Mouse (Mus musculus) brown adipose tissue, adult 24 weeks (tissue): ENCODE results near the gene Il16. TPM values are rescaled to one million over a fixed set of nuclear protein-coding genes. Genes with fewer than 3 reads are reported as not detected.

Experiments used
- H3K27ac ChIP-seq: fragments of 200-500 bp; replicated peaks from 2 replicates; pipeline ENCODE4 v1.5.1; 2012; ENCODE audit warnings: low read depth, mild to moderate bottlenecking, low read length
- H3K4me1 ChIP-seq: fragments of 200-500 bp; 2 replicates; pipeline ENCODE4 v1.6.1; 2012; ENCODE audit warnings: low read length, mixed read lengths; ENCODE audit not compliant: control insufficient read depth, insufficient read depth, insufficient read length
- H3K4me3 ChIP-seq: fragments of 200-500 bp; 2 replicates; pipeline ENCODE4 v1.5.1; 2012; ENCODE audit warnings: low read depth, mild to moderate bottlenecking, low read length, moderate library complexity; ENCODE audit not compliant: insufficient read depth
- polyA plus RNA-seq: library from polyadenylated mRNA; stranded (reverse); fragments of >200 nt; gene quantifications from 2 replicates; pipeline ENCODE4 v1.2.4, GENCODE M21; 2012; ENCODE audit not compliant: missing spikeins, insufficient read depth, insufficient read length

Il16 gene
- polyA plus RNA-seq, 1 experiment, result 1.3 TPM

DNA sequence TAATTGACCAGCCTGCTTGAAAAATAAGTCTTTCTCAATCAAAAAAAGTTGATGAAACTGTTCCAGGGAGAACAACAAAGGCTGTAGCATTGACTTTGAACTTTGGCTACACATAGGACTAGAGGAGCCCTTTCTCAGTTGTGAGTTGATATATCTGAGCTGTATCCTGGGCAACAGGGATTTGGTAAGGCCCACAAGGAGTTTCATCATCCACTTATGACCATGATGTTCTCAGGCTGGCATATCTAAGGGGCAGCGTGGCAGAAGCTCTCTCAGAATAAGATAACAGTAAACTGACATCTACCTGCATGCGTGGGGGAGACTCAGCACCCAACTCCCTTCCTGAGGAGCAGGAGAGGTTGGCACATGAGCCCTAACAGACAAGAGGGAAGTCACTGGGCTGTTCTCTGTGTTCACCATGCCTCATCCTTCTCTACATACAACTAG is 91.9 kb downstream of the Il16 start:
- H3K4me1 ChIP-seq, result peaks cover 32% of the 10 kb centered on the region
- H3K4me3 ChIP-seq, result peak overlapping the region; percentile 68
- H3K27ac ChIP-seq, result peak overlapping the region; percentile 78; the same call in 1 of the 2 replicates

DNA sequence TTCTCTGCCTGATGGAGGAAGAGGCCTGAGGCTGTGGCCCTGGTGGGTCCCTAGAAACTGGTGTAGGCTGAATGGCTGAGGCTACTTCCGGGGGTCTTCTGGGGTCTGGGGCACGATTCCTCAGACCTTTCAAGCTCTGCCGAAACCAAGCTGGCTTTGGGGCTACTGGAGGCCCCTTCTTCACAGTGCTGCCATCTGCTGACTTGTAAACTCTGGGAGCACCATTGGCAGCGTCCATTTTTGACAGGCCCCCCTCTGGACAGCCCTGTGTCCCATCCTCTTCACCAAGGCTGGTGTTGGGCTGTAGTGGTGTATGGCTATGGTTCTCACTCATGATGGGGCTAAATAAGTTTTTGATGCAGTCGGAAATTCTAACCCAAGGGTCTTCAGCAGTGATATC is 93.0 kb downstream of the Il16 start:
- H3K27ac ChIP-seq, result no peak overlapping the region
- H3K4me3 ChIP-seq, result 0 out of 2 replicates have a peak overlapping the region, but pooled peaks have one; percentile 10
- peaks cover 28% of the 10 kb centered on the region for H3K4me1 ChIP-seq

DNA sequence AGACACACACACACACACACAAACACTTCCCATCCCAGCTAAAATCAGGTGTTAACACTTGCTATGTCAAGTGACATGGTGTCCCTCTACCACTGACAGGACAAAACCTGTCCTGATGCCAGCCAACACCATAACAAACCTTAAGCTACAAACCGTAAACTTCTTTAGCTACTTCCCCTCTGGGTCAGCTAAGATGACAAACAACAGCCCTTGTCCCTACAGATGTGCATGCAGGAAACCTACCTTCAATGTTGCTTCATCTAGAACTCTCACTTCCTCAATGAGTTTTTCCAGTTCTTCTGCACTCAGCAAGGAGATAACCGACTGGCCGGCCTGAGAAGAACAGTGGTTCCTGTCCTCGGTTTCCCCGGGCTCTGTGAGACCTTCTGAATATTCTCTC is 94.9 kb downstream of the Il16 start:
- peak overlapping the region; percentile 28; the same call in 1 of the 2 replicates for H3K4me3 ChIP-seq
- H3K27ac ChIP-seq, result no peak overlapping the region

DNA sequence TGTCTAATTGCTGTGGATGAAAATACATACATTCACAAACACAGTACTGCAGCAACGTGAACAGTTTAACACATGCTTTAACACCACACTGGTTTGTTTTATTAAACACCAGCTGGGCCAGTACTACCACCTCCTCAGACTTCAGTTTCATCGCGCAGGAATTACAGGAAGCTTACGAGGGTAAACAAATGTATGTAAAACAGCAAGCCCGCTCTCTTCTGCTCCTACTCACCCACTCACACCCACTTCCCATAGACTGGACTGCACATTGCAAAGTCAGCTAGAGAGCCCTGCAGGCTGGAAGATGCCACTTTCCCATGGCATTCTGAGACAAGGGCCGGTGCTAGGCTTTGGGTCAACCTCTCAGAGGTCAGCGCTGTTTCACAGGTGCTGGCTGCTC is 96.7 kb downstream of the Il16 start:
- no peak overlapping the region for H3K4me3 ChIP-seq
- H3K27ac ChIP-seq, result no peak overlapping the region; the same call in 1 of the 2 replicates
- H3K4me1 ChIP-seq, result peaks cover 23% of the 10 kb centered on the region

More for the DNA sequence above, 94.9 kb downstream of the Il16 start:
- peaks cover 26% of the 10 kb centered on the region for H3K4me1 ChIP-seq

DNA sequence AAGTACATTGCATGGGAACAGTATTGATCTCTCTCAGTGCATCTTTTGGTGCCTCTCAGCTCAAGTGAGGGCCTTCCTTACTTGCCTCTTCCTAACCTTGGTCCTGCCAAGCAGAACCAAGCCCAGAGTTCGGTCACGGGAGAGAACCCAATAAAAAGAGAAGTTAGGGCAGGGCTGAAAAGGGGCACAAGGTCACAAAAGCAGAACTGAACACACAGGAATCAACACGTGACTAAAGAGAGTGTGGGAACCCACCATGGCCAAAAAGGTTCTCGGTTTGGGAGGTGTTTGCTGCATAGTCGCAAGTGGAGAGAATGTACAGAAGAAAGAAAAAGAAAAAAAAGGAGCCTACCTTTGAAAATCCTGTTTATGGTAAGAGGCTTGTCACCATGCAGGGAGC is 100.0 kb downstream of the Il16 start:
- peaks cover 7% of the 10 kb centered on the region; the same call in 1 of the 2 replicates for H3K4me1 ChIP-seq
- no peak overlapping the region for H3K4me3 ChIP-seq
- peak overlapping the region; percentile 50; the same call in 1 of the 2 replicates for H3K27ac ChIP-seq

DNA sequence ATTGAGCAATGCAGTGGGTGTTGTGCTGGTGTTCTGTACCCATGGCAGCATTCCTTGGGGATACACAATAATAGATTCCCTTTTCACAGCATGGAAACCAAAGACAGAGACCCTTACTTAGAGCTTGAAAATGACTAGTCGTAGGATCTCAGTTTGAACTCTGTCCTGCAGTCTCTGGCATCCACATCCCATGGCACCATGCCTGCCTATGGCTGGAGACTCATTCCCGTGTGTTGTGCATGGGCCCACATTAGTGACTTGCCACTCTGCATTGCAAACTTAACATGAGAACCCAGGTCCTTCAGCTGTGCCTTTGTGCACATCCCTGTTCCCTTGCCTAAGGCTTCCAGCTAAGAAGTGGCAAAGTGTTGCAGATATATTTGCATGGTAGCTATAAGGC is 100.8 kb downstream of the Il16 start:
- Histone ChIP-seq H3K27ac (no peak overlapping the region), H3K4me3 (no peak overlapping the region), H3K4me1 (no peaks in the 10 kb centered on the region)

DNA sequence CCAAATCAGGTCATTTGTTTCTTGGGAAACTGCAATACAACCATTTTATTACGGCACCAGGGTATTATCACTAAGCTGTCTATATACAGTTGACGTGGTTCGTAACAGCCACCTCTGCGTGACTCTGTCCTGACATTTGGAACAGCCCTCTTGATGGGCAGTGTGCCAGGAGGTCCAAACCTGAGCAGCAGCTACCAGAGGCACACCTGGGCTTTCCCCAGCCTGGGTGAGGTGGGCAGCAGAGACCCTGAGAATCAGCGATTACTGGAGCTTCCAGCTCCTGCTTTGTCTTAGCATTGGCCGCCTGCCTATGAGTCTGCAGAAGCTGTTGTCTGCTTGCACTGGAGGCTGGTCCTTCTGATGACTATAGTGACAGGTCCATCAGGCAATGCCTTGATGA is 101.9 kb downstream of the Il16 start:
- H3K4me1 ChIP-seq, result no peaks in the 10 kb centered on the region
- H3K27ac ChIP-seq, result no peak overlapping the region
- H3K4me3 ChIP-seq, result no peak overlapping the region

DNA sequence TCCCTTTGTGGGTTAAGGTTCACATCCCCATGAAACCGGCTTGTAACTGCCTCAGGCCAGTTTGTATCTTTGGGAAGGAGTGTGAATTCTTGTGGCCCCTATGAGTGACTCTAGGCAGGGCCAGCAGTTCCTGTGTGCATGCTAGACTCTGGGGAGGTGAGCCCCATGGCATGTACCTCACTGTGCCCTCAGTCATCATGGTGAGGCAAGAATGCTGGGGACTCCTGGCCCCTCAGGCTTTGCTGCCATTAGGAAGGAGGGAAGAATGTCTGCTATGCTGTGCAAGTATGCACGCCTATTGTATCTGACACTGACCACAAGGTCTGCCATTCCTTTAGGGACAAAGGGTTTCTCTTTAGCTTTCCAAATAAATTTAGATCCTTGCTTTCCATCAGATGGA is 104.4 kb downstream of the Il16 start:
- H3K4me3 ChIP-seq, result no peak overlapping the region
- H3K27ac ChIP-seq, result no peak overlapping the region
- H3K4me1 ChIP-seq, result no peaks in the 10 kb centered on the region

DNA sequence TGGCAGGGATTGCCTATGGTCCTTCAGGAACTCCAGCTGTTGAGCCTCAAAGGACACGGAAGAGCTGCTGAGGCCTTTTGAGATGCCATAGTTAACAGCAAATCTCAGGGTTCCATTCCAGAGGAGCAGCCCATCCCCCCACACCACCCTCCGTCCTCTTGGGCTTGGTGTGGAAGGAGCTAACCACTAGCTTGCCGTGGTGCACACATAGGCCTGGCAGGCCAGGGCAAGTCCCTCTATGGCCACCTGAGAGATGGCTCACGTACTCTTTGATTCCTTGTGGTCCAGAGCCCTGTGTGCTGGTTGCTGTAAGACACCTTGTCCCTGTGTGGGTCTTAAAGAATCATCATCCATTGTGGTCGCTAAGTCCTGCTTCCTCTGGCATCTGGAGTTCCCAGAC is 104.9 kb downstream of the Il16 start:
- Histone ChIP-seq H3K27ac (no peak overlapping the region), H3K4me3 (no peak overlapping the region), H3K4me1 (no peaks in the 10 kb centered on the region)

DNA sequence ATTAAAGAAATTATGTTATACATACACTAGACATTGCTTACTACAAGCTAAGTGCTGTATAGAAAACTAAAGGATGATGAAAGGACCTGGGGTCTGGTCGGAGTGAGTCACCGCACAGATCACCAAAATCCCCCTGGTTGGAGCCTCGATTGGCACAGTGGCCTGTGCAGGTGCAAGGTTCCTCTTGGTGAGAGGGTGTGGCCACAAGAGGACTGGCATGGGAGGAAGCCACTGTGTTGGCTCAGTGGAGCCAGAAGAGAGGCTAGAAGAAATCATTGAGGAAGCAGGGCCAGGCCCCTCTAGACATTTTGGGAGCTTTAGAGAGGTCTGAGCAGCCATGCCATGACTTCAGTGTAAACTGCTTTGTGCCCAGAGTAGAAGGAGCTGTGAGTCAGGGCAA is 106.4 kb downstream of the Il16 start:
- Histone ChIP-seq H3K4me3 (no peak overlapping the region), H3K27ac (no peak overlapping the region), H3K4me1 (no peaks in the 10 kb centered on the region)

DNA sequence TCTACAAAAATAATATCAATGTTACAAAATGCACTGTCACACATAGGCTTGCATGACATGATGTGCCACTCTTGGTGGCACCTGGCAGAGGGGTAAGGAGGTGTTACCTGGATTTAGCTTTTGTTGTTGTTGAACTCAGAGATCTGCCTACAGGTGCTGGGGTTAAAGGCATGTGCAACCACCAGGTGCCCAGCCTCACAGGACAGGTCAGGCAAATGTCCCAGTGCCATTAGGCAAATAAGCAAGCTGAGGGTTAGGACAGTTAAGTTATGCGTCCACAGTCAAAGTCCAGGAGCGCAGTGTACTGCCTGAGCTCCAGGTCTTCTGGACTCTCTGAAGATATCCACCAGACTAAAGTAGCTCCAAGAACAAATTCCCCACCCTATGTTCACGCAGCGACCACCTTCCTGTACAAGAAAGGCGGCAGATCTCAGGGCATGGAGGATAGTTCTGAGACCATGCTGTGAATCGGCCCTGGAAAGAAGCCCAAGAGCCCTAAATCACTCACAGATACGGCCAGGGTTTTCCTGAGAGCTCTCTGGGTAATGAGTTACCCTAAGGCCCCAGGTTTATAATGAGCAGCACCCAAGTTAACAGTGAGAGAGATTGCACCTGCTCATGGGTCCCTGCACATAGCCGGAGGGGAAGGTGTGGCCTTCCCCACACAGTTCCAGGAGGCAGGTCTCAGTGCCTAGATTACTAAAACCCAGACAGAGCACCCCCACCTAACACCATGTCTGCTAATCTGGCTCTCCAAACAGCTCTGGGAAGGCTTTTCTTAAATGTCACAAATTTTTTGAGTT is 107.5 kb downstream of the Il16 start:
- H3K4me1 ChIP-seq, result peaks cover 6% of the 10 kb centered on the region
- no peak overlapping the region for H3K4me3 ChIP-seq
- no peak overlapping the region for H3K27ac ChIP-seq

DNA sequence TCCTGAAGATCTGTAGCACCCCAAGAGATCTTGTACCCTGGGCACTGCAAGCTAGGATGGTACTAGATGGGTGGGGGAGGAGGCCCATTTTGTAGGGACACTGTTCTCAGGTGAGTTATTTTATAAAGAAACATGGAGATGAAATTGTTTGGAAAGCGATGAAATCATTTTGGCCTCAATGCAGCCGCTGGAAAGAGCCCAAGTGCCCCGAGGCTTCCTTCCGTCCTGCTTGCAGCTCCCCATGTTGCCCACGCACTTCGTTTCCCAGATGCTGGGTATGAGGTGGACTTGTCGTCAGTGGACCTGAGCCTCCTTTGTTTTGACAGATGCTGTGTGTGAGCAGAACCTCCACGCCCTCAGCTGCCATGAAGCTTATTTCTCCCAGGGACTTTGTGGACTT is 109.1 kb downstream of the Il16 start:
- Histone ChIP-seq H3K4me1 (peaks cover 7% of the 10 kb centered on the region), H3K4me3 (no peak overlapping the region), H3K27ac (no peak overlapping the region)

DNA sequence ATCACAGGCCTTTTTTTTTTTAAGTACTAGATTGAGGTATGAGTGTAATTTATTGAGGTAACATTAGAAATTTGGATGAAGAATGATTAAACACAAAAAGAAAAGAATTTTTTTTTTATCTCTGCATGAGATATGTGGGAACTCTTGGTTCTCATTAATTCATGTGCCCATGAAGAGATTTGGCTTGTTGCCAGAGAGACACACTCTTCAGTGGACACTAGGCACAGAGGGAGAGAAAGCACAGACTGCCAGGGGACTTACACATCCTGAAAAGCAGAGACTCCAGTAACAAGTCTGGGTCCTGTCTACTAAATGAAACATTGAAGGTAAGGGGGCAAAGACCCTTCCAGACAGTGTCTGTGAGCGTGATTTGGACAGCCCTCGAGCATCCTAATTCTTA is 109.8 kb downstream of the Il16 start:
- Histone ChIP-seq H3K27ac (no peak overlapping the region), H3K4me1 (peaks cover 7% of the 10 kb centered on the region), H3K4me3 (no peak overlapping the region)

DNA sequence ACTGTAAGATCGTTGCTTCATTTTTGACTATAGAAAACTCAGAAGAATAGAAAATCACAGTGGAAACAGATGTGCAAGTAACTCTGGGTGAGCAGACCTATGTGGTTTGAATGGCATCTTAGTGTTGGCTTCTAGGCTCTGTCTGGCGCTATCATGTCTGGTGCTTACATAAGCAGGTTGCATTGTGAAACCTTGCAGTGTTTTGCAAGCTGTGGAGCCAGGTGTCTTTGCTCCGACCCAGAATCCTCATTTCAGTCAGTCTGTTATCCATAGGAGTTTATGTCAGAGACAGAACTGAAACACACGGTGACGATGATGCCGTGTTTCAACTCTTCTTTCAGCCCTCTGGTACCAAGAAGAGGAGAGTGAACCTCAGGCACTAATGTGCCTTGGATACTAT is 111.7 kb downstream of the Il16 start:
- no peak overlapping the region for H3K4me3 ChIP-seq
- H3K27ac ChIP-seq, result no peak overlapping the region
- H3K4me1 ChIP-seq, result peaks cover 7% of the 10 kb centered on the region

DNA sequence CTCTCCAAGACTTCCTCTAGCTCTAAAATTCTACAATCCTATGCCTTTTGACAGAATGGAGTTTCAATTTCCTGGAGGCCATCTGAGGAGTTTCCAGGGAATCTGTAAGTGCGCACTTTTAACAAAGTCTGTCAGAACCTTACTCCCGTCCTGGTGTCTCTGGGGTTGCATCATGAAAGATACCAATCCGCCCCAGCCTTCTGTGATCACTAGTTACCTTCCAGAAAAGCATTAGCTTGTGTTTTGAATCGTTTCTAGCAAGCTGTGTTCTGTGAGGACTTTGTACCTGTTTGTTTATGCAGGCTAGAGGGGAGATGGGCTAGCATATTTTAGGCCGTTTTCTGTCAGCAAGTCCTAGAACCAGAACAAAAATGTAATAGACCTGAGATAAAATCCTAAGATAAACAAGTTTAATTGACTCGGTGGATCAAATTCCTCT is 112.8 kb downstream of the Il16 start:
- Histone ChIP-seq H3K4me3 (peak overlapping the region; percentile 78), H3K4me1 (peaks cover 7% of the 10 kb centered on the region), H3K27ac (no peak overlapping the region)
